Mouse (Mus musculus): ENCODE results near the gene Mcl1. TPM values are rescaled to one million over a fixed set of nuclear protein-coding genes. Genes with fewer than 3 reads are reported as not detected.
"Not testable (repeated sequence)": the region's sequence is repeated elsewhere in the genome, so short reads cannot be mapped to it uniquely, and the experiment has no call there.

Gene Mcl1
- 100 to 1,000 TPM; 123 to 159 (median 134) TPM for total RNA-seq (2022)

GRCm38 (mm10) chr3:95658236-95658867 lies at the start of gene Mcl1:
Gene Mcl1 (plus strand): TSS chr3:95658788.
- peak; percentile 96 for DNase-seq (ENCODE audit: low spot score)

- no peak for DNase-seq (ENCODE audit: low spot score)
Measured at GRCm38 (mm10) chr3:95609195-95609594, 49.4 kb upstream of the Mcl1 start.

GRCm38 (mm10) chr3:95613996-95614395 lies 44.6 kb upstream of the Mcl1 start:
- DNase-seq (ENCODE audit: low spot score): no peak

GRCm38 (mm10) chr3:95618511-95618910 lies 40.1 kb upstream of the Mcl1 start:
- DNase-seq (ENCODE audit: low spot score): no peak

GRCm38 (mm10) chr3:95621241-95621640 lies 37.3 kb upstream of the Mcl1 start:
- DNase-seq (ENCODE audit: low spot score): no peak

- DNase-seq (ENCODE audit: low spot score): not testable (repeated sequence)
Measured at GRCm38 (mm10) chr3:95622421-95622820, 36.2 kb upstream of the Mcl1 start.

- no peak for DNase-seq (ENCODE audit: low spot score)
Measured at GRCm38 (mm10) chr3:95623551-95623950, 35.0 kb upstream of the Mcl1 start.

- not testable (repeated sequence) for DNase-seq (ENCODE audit: low spot score)
Measured at GRCm38 (mm10) chr3:95623991-95624515, 34.5 kb upstream of the Mcl1 start.

GRCm38 (mm10) chr3:95624628-95625503 lies 33.7 kb upstream of the Mcl1 start, which contains the start of gene Ensa:
Gene Ensa (plus strand): TSS chr3:95624993.
- DNase-seq (ENCODE audit: low spot score): peak; percentile 99

GRCm38 (mm10) chr3:95627763-95628162 lies 30.8 kb upstream of the Mcl1 start:
- no peak for DNase-seq (ENCODE audit: low spot score)

GRCm38 (mm10) chr3:95629755-95630154 lies 28.8 kb upstream of the Mcl1 start:
- no peak for DNase-seq (ENCODE audit: low spot score)

GRCm38 (mm10) chr3:95630856-95631255 lies 27.7 kb upstream of the Mcl1 start:
- DNase-seq (ENCODE audit: low spot score): no peak

GRCm38 (mm10) chr3:95631304-95631703 lies 27.3 kb upstream of the Mcl1 start:
- DNase-seq (ENCODE audit: low spot score): no peak

GRCm38 (mm10) chr3:95632648-95633588 lies 25.7 kb upstream of the Mcl1 start:
- DNase-seq (ENCODE audit: low spot score): no peak

- no peak for DNase-seq (ENCODE audit: low spot score)
Measured at GRCm38 (mm10) chr3:95635636-95636035, 23.0 kb upstream of the Mcl1 start.

- no peak for DNase-seq (ENCODE audit: low spot score)
Measured at GRCm38 (mm10) chr3:95636072-95636471, 22.5 kb upstream of the Mcl1 start.

GRCm38 (mm10) chr3:95639694-95640093 lies 18.9 kb upstream of the Mcl1 start:
- no peak for DNase-seq (ENCODE audit: low spot score)

GRCm38 (mm10) chr3:95643097-95643496 lies 15.5 kb upstream of the Mcl1 start:
- no peak for DNase-seq (ENCODE audit: low spot score)

- DNase-seq (ENCODE audit: low spot score): no peak
Measured at GRCm38 (mm10) chr3:95645313-95646235, 13.0 kb upstream of the Mcl1 start.

GRCm38 (mm10) chr3:95648016-95648415 lies 10.6 kb upstream of the Mcl1 start:
- DNase-seq (ENCODE audit: low spot score): no peak

Data from heart, adult 8-10 months (tissue).